Mouse (Mus musculus) hindbrain, embryonic 11.5 days (tissue): ENCODE data around the gene B020031M17Rik. TPM values are rescaled to one million over a fixed set of nuclear protein-coding genes. Genes with fewer than 3 reads are reported as not detected.

Source experiments
- polyA plus RNA-seq: library from polyadenylated mRNA; unstranded; fragments of >200 nt; fragmentation: Nextera tagmentation; extraction: Ambion mirVana; gene quantifications from 2 replicates; pipeline ENCODE4 v1.2.1, GENCODE M21; 2014

B020031M17Rik gene
- polyA plus RNA-seq, 1 experiment from 2014 or later: not detected

Other genes with a start within 250 kb of the B020031M17Rik start
- gene Nim1k, start 194.9 kb downstream of the B020031M17Rik start, polyA plus RNA-seq: 1.0 and 2.1 TPM in 2 replicates
- 44.1 and 45.9 TPM in 2 replicates for gene Zfp131, start 159.9 kb downstream of the B020031M17Rik start, polyA plus RNA-seq
- gene AF067063, start 120.6 kb downstream of the B020031M17Rik start, polyA plus RNA-seq: not detected in 2 replicates
- not detected in 2 replicates for gene D13Ertd608e, start 114.8 kb downstream of the B020031M17Rik start, polyA plus RNA-seq
- gene Tcstv1, start 56.0 kb downstream of the B020031M17Rik start, polyA plus RNA-seq: not detected in 2 replicates
- not detected in 2 replicates for gene Gm21761, start 21.5 kb downstream of the B020031M17Rik start, polyA plus RNA-seq
- gene Gm36079, start 76.2 kb upstream of the B020031M17Rik start, polyA plus RNA-seq: not detected in 2 replicates
- gene Gm21188, start 101.4 kb upstream of the B020031M17Rik start, polyA plus RNA-seq: not detected in 2 replicates
- gene Gm20767, start 189.4 kb upstream of the B020031M17Rik start, polyA plus RNA-seq: not detected in 2 replicates
- gene Gm21818, start 221.6 kb upstream of the B020031M17Rik start, polyA plus RNA-seq: not detected in 2 replicates